Mouse (Mus musculus) bone marrow, adult 2 months (tissue): ENCODE results near the gene Klhl30.

ENCODE experiments used
- CTCF ChIP-seq: fragments of 200-500 bp; IDR thresholded peaks from 2 replicates; pipeline ENCODE4 v1.5.1; 2011; ENCODE audit warnings: low read length, control low read depth; ENCODE audit not compliant: control insufficient read depth, insufficient read depth
- POLR2A ChIP-seq: fragments of 200-500 bp; IDR thresholded peaks from 2 replicates; pipeline ENCODE4 v1.6.1; 2011; ENCODE audit warnings: low read depth, mild to moderate bottlenecking, control low read depth, low read length, borderline replicate concordance; ENCODE audit not compliant: control insufficient read depth

- no peak for TF ChIP-seq CTCF
- no peak for TF ChIP-seq POLR2A
Observed at GRCm38 (mm10) chr1:91364822-91365644, 14.2 kb downstream of the Klhl30 start.
